Mouse (Mus musculus): ENCODE results near the gene Gnl2. TPM values are rescaled to one million over a fixed set of nuclear protein-coding genes. Genes with fewer than 3 reads are reported as not detected.

Gene Gnl2
- polyA plus RNA-seq, 1 experiment from 2014 or later, result 42.3 TPM

GRCm38 (mm10) chr4:124999548-124999947 is 16.8 kb upstream of the Gnl2 start:
- no peak for ATAC-seq
- H3K4me1 ChIP-seq (ENCODE audit: insufficient read depth, low read depth, low read length), result no peaks in the 10 kb centered on the region
- 88% methylated on average over 3 of the region's 3 CpGs for WGBS

GRCm38 (mm10) chr4:125002978-125003377 is 13.4 kb upstream of the Gnl2 start:
- Histone ChIP-seq H3K4me1 (ENCODE audit: insufficient read depth, low read depth, low read length) (no peaks in the 10 kb centered on the region), H3K4me2 (replicated peaks; ENCODE audit: low read depth, low read length) (no peak overlapping the region), H3K9ac (replicated peaks; ENCODE audit: low read depth) (no peak overlapping the region), H3K27me3 (replicated peaks; ENCODE audit: insufficient read depth, low read length) (no peaks in the 10 kb centered on the region), H3K9me3 (ENCODE audit: low read length) (no peaks in the 10 kb centered on the region), H3K27ac (ENCODE audit: low read length) (no peak overlapping the region), H3K4me3 (ENCODE audit: low read depth, low read length) (no peak overlapping the region), H3K36me3 (ENCODE audit: insufficient read depth, low read length) (no peaks in the 10 kb centered on the region)
- TF ChIP-seq CTCF (IDR thresholded peaks at IDR 0.05) (no peak), EP300 (IDR thresholded peaks at IDR 0.05) (no peak)
- 43% methylated on average over 8 of the region's 8 CpGs for WGBS
- DNase-seq (ENCODE audit: low spot score) (no peak), ATAC-seq (no peak)

More at GRCm38 (mm10) chr4:124999548-124999947, 16.8 kb upstream of the Gnl2 start:
- H3K4me3 ChIP-seq (ENCODE audit: low read depth, low read length), result no peak overlapping the region
- H3K27ac ChIP-seq (ENCODE audit: low read length), result no peak overlapping the region
- H3K4me2 ChIP-seq (replicated peaks; ENCODE audit: low read depth, low read length), result no peak overlapping the region
- H3K9ac ChIP-seq (replicated peaks; ENCODE audit: low read depth), result no peak overlapping the region
- DNase-seq (ENCODE audit: low spot score), result no peak
- no peaks in the 10 kb centered on the region for H3K9me3 ChIP-seq (ENCODE audit: low read length)
- TF ChIP-seq EP300 (IDR thresholded peaks at IDR 0.05) (no peak), CTCF (IDR thresholded peaks at IDR 0.05) (no peak)
- H3K36me3 ChIP-seq (ENCODE audit: insufficient read depth, low read length), result no peaks in the 10 kb centered on the region
- no peaks in the 10 kb centered on the region for H3K27me3 ChIP-seq (replicated peaks; ENCODE audit: insufficient read depth, low read length)

GRCm38 (mm10) chr4:125004886-125005285 is 11.5 kb upstream of the Gnl2 start:
- no peak overlapping the region for H3K4me2 ChIP-seq (replicated peaks; ENCODE audit: low read depth, low read length)
- no peak overlapping the region for H3K9ac ChIP-seq (replicated peaks; ENCODE audit: low read depth)
- no peak for ATAC-seq
- no peak overlapping the region for H3K27ac ChIP-seq (ENCODE audit: low read length)
- H3K27me3 ChIP-seq (replicated peaks; ENCODE audit: insufficient read depth, low read length), result no peaks in the 10 kb centered on the region
- H3K4me1 ChIP-seq (ENCODE audit: insufficient read depth, low read depth, low read length), result no peaks in the 10 kb centered on the region
- H3K4me3 ChIP-seq (ENCODE audit: low read depth, low read length), result no peak overlapping the region
- no peak for TF ChIP-seq CTCF (IDR thresholded peaks at IDR 0.05)
- TF ChIP-seq EP300 (IDR thresholded peaks at IDR 0.05), result no peak
- DNase-seq (ENCODE audit: low spot score), result no peak
- H3K9me3 ChIP-seq (ENCODE audit: low read length), result no peaks in the 10 kb centered on the region
- H3K36me3 ChIP-seq (ENCODE audit: insufficient read depth, low read length), result no peaks in the 10 kb centered on the region
- WGBS, result 39% methylated on average over 12 of the region's 12 CpGs

GRCm38 (mm10) chr4:125007460-125007859 is 8.9 kb upstream of the Gnl2 start:
- 48% methylated on average over 15 of the region's 15 CpGs for WGBS
- H3K9me3 ChIP-seq (ENCODE audit: low read length), result no peaks in the 10 kb centered on the region
- TF ChIP-seq EP300 (IDR thresholded peaks at IDR 0.05) (no peak), CTCF (IDR thresholded peaks at IDR 0.05) (no peak)
- H3K4me2 ChIP-seq (replicated peaks; ENCODE audit: low read depth, low read length), result no peak overlapping the region
- H3K9ac ChIP-seq (replicated peaks; ENCODE audit: low read depth), result no peak overlapping the region
- no peaks in the 10 kb centered on the region for H3K4me1 ChIP-seq (ENCODE audit: insufficient read depth, low read depth, low read length)
- no peak overlapping the region for H3K4me3 ChIP-seq (ENCODE audit: low read depth, low read length)
- DNase-seq (ENCODE audit: low spot score) (no peak), ATAC-seq (no peak)
- no peaks in the 10 kb centered on the region for H3K36me3 ChIP-seq (ENCODE audit: insufficient read depth, low read length)
- no peak overlapping the region for H3K27ac ChIP-seq (ENCODE audit: low read length)
- no peaks in the 10 kb centered on the region for H3K27me3 ChIP-seq (replicated peaks; ENCODE audit: insufficient read depth, low read length)

- Histone ChIP-seq H3K9me3 (ENCODE audit: low read length) (no peaks in the 10 kb centered on the region), H3K9ac (replicated peaks; ENCODE audit: low read depth) (no peak overlapping the region), H3K4me2 (replicated peaks; ENCODE audit: low read depth, low read length) (no peak overlapping the region), H3K27me3 (replicated peaks; ENCODE audit: insufficient read depth, low read length) (no peaks in the 10 kb centered on the region), H3K36me3 (ENCODE audit: insufficient read depth, low read length) (no peaks in the 10 kb centered on the region), H3K4me3 (ENCODE audit: low read depth, low read length) (no peak overlapping the region), H3K27ac (ENCODE audit: low read length) (no peak overlapping the region), H3K4me1 (ENCODE audit: insufficient read depth, low read depth, low read length) (no peaks in the 10 kb centered on the region)
- no peak for DNase-seq (ENCODE audit: low spot score)
- ATAC-seq, result no peak
- no peak for TF ChIP-seq EP300 (IDR thresholded peaks at IDR 0.05)
- TF ChIP-seq CTCF (IDR thresholded peaks at IDR 0.05), result no peak
- 52% methylated on average over 6 of the region's 6 CpGs for WGBS
Observed at GRCm38 (mm10) chr4:125008220-125008619, 8.2 kb upstream of the Gnl2 start.

- no peak overlapping the region for H3K4me2 ChIP-seq (replicated peaks; ENCODE audit: low read depth, low read length)
- no peak overlapping the region for H3K27ac ChIP-seq (ENCODE audit: low read length)
- H3K36me3 ChIP-seq (ENCODE audit: insufficient read depth, low read length), result no peaks in the 10 kb centered on the region
- ATAC-seq (no peak), DNase-seq (ENCODE audit: low spot score) (no peak)
- WGBS, result 63% methylated on average over 8 of the region's 8 CpGs
- TF ChIP-seq EP300 (IDR thresholded peaks at IDR 0.05) (no peak), CTCF (IDR thresholded peaks at IDR 0.05) (no peak)
- no peaks in the 10 kb centered on the region for H3K4me1 ChIP-seq (ENCODE audit: insufficient read depth, low read depth, low read length)
- H3K9ac ChIP-seq (replicated peaks; ENCODE audit: low read depth), result no peak overlapping the region
- H3K4me3 ChIP-seq (ENCODE audit: low read depth, low read length), result no peak overlapping the region
- no peaks in the 10 kb centered on the region for H3K27me3 ChIP-seq (replicated peaks; ENCODE audit: insufficient read depth, low read length)
- no peaks in the 10 kb centered on the region for H3K9me3 ChIP-seq (ENCODE audit: low read length)
Observed at GRCm38 (mm10) chr4:125008712-125009111, 7.7 kb upstream of the Gnl2 start.

GRCm38 (mm10) chr4:125017431-125017830 is 1.0 kb downstream of the Gnl2 start:
- TF ChIP-seq CTCF (IDR thresholded peaks at IDR 0.05) (no peak), EP300 (IDR thresholded peaks at IDR 0.05) (no peak)
- ATAC-seq (peak; percentile 75), DNase-seq (ENCODE audit: low spot score) (peak; percentile 47)
- Histone ChIP-seq H3K36me3 (ENCODE audit: insufficient read depth, low read length) (no peaks in the 10 kb centered on the region), H3K9me3 (ENCODE audit: low read length) (no peaks in the 10 kb centered on the region), H3K27ac (ENCODE audit: low read length) (peak overlapping the region; percentile 43; the same call in 1 of the 2 replicates), H3K4me2 (replicated peaks; ENCODE audit: low read depth, low read length) (no peak overlapping the region), H3K4me3 (ENCODE audit: low read depth, low read length) (no peak overlapping the region), H3K9ac (replicated peaks; ENCODE audit: low read depth) (no peak overlapping the region), H3K4me1 (ENCODE audit: insufficient read depth, low read depth, low read length) (peaks cover 7% of the 10 kb centered on the region; the same call in 1 of the 2 replicates), H3K27me3 (replicated peaks; ENCODE audit: insufficient read depth, low read length) (no peaks in the 10 kb centered on the region)
- 43% methylated on average over 11 of the region's 11 CpGs for WGBS
